Mouse (Mus musculus) fat pad, adult 2 months (tissue): Measurements from ENCODE around the gene Nedd9.
"Not testable (repeated sequence)": the region's sequence is repeated elsewhere in the genome, so short reads cannot be mapped to it uniquely, and the experiment has no call there.

ENCODE experiments used
- DNase-seq: peaks from one replicate; pipeline ENCODE4 v3.0.0-alpha.2; 2011; ENCODE audit warnings: low read depth, low spot score; ENCODE audit errors: extremely low read depth

The Nedd9 gene

GRCm38 (mm10) chr13:41376111-41376510 lies 111.1 kb downstream of the Nedd9 start:
- no peak for DNase-seq

DNA sequence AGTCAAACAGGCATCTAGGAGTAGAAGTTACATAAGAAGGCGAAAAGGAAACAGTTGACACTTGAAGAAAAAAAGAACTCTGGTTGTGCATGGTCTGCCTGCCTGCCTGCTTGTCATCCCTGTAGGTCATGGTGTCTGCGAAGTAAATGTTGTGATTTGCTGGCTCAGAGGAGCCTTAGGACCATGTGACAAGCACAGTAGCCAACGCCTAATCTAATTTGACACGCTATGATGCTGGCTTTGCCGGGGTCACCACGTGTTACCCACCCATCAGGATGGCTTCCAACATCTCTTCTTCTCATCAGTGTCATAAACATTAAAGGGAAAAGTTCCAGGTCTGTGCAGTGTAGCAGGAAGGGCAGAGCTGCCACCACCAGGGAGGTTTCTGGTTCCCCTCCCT lies 111.5 kb downstream of the Nedd9 start:
- no peak for DNase-seq

- no peak for DNase-seq
These were observed 112.3 kb downstream of the Nedd9 start for GRCm38 (mm10) chr13:41374886-41375285.

GRCm38 (mm10) chr13:41372555-41373460 lies 114.4 kb downstream of the Nedd9 start:
- DNase-seq: no peak

- DNase-seq: no peak
These were observed 115.6 kb downstream of the Nedd9 start for GRCm38 (mm10) chr13:41371547-41371946.

- DNase-seq: no peak
These were observed 118.5 kb downstream of the Nedd9 start for GRCm38 (mm10) chr13:41368612-41369011.

DNA sequence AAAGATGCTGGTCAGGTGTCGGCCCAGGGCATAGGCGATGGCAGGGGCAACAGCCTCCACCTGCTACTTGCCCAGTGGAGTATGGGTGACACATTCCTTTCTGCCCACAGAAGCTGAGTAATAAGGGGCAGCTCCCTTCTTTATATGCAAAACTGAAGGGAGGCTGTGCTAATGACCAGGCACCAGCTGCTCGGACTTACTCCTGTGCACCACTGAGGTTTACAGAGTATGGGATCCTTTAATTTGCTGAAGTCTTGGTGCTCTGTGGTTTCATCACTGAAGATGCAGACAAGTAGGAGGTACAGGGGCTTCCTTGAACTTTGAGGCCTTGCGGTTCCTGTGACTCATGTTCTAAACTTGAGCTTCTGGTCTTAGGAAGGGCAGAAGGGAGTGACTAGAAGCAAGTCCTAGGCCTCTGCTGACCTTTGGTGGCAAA lies 120.0 kb downstream of the Nedd9 start:
- DNase-seq: no peak

- not testable (repeated sequence) for DNase-seq
These were observed 120.6 kb downstream of the Nedd9 start for GRCm38 (mm10) chr13:41366609-41367008.

DNA sequence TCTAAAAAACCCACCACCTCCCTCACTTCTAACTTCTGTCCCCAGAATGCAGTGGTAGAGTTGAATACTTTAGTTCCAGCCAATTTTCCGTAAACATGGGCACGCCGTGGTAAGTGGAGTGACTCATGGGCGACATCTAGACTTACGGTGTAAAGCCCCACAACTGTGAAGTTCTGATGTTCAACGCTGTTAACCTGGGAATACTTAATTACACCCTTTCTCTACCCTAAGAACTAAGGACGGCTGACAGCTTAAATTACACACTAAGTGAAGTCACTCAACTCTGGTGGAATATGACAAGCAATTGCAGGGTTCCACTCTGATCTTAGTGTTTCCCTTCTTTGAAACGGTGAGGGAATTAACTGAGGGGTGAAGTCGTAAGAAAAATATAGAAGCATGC lies 122.9 kb downstream of the Nedd9 start:
- DNase-seq: no peak

GRCm38 (mm10) chr13:41362909-41363308 lies 124.3 kb downstream of the Nedd9 start:
- DNase-seq: no peak

DNA sequence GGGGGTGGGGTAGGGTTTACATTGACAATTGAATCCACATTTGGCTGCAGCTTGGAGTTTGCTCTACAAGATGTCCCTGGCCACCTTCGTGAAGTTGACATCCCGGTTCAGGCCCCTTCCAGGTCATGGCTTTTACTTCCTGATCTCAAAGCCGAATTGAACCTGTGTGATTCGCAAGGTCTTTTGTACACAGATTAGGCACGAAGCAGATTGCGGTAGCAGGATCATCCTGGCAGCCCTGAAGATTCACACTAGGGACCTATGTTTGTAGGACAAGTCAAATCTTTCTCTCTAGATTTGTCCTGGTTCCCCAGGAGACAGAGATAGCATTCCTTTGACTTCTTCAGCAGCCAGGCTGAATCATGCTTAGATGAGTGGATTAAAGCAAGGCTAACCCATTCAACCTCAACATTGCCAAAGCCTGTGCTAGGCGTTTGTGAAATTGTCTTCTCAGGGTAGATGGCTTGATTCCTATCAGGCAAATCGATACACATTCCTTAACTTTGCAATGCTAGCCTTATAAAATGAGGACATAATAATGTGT lies 126.8 kb downstream of the Nedd9 start:
- DNase-seq: no peak

- no peak for DNase-seq
These were observed 127.6 kb downstream of the Nedd9 start for GRCm38 (mm10) chr13:41359330-41360215.

- no peak for DNase-seq
These were observed 128.5 kb downstream of the Nedd9 start for GRCm38 (mm10) chr13:41358480-41359180.

GRCm38 (mm10) chr13:41358009-41358408 lies 129.2 kb downstream of the Nedd9 start:
- DNase-seq: no peak

- DNase-seq: no peak
These were observed 129.6 kb downstream of the Nedd9 start for GRCm38 (mm10) chr13:41357586-41357985.

DNA sequence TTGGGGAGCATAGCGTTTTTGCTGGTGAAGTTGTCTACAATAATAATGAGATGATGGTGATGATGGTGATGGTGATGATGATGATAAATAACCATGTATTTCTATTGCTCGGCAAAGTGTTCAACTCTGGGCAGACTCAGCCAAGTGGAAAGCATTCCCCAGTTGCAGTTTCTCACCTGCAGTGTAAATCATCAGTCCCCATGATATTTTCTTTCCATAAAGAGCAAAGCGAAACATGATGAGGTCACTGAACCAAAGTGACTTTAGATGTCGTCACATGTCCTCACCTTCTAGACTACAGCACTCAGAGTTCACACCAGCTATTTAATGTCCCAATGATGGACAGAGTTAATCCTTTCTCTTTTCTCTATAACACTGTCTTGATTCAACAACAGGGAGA lies 130.0 kb downstream of the Nedd9 start:
- DNase-seq: no peak

- peak; percentile 84 for DNase-seq
These were observed 131.6 kb downstream of the Nedd9 start for GRCm38 (mm10) chr13:41355552-41355951.

DNA sequence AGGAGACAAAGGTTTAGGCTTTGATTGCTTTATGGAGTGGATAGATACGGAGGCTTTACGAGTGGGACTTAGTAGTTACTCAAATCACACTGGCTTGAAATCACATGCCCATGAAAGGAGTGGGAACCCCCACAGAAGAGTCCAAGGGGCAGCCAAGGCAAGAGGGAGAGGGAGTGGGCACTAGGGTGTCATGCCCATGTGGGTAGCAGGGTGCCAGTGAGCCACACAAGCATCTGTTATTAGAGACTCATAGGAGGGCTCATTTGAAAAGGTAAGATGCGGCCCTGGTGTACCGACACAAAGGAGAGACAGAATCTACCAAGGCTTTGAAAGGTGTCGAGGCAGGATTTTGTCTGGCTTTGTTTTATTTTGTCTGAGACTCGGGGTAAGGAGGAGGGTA lies 132.6 kb downstream of the Nedd9 start:
- DNase-seq: no peak

- no peak for DNase-seq
These were observed 133.5 kb downstream of the Nedd9 start for GRCm38 (mm10) chr13:41353676-41354075.

- DNase-seq: no peak
These were observed 134.8 kb downstream of the Nedd9 start for GRCm38 (mm10) chr13:41352352-41352751.

DNA sequence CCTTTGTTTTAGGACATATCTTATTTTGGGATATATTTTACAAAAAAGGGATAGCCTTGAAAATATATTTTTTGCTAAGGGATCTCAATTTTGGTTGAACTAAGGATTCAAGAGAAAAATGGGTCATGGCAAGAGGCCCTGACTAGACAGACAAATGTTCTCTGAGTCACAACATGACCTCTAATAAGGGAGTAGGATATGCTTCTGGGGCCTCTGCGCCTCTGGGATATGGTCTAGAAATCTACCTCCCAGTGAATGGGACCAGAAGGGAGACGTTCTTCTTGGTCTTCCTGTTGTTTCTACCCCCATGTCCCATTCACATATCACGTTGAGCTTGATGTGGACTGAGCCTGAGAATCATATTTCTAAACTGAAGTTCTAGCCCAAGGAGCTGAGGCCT lies 136.6 kb downstream of the Nedd9 start:
- no peak for DNase-seq
